Comparison of ENCODE assay signal across 11 mouse cellular contexts in the genomic region with DNA sequence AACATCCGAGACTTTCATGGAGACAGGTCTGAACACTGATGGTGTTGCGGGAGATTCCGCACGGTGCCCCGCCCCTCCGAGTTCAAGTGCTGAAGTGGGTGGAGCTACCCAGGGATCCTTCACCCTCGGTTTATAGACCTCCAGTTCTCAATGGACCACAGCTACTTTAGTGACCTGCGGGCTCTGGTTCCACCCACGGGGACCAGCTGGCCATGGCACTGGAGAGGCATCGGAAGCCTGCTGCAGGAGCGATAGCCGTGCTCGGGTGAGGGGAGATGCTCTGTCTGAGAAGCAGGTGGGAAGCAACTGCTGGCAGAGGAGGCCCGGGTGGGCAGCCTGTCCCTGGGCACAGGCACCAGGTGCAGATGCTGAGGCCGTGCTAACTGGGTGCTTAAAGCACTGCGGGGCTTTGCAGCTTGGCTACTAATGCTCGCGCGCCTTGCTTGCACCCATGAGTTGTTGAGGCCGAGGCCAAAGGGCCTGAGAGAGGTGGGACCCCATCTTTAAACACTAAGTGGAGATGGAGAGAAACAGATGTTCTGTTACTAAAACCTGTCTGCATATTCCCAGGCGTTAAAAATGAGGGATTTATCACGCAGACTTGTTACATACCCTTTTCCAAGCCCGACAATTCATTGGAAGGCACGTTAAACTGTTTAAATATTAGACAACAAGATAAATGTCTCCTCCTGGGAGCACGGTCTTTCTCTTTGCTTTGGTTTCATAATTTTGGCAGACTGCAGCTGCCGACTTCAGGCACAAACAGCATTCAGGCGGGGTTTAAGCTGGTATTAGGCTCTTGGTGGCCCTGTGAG. TPM values are rescaled to one million over a fixed set of nuclear protein-coding genes. Genes with fewer than 3 reads are reported as not detected.
DNase-seq lines count a peak whose midpoint lies in the region; ATAC-seq and TF ChIP-seq lines count a peak whose summit lies in the region.
"Had no signal": no experiment of that assay in that cellular context is flagged by ENCODE, and none has a peak within 500 bp of the region (broad histone marks: within the 10 kb centered on the region; RNA-seq: fewer than 3 reads in every experiment).

No protein-coding gene starts in this region.

- 25% methylated on average over 27 of the region's 27 CpGs for WGBS in lung, embryonic 14.5 days
- 44% methylated on average over 27 of the region's 27 CpGs for WGBS in limb, embryonic 14.5 days

- H3K4me2 ChIP-seq in lung, embryonic 14.5 days: peak overlapping the region; percentile 50
- no peak overlapping the region for H3K4me2 ChIP-seq in limb, embryonic 14.5 days (replicated peaks; ENCODE audit: low read depth, low read length, severe bottlenecking)

- peaks cover 3% of the 10 kb centered on the region; the same call in 1 of the 2 replicates for H3K4me1 ChIP-seq in lung, embryonic 14.5 days (ENCODE audit: insufficient read depth)
- peaks cover 6% of the 10 kb centered on the region; the same call in 1 of the 2 replicates for H3K4me1 ChIP-seq in limb, embryonic 14.5 days (ENCODE audit: control insufficient read depth, insufficient read depth, low read length)

- 0 out of 2 replicates have a peak overlapping the region, but pooled peaks have one; percentile 13 for H3K9ac ChIP-seq in lung, embryonic 14.5 days
- peak overlapping the region; percentile 34; the same call in 1 of the 2 replicates for H3K9ac ChIP-seq in limb, embryonic 14.5 days (ENCODE audit: low read depth, low read length, severe bottlenecking)

- DNase-seq in cerebellum, adult 8-10 months: peak; percentile 9
- DNase-seq in cerebellum, adult 9-10 months: no peak
- DNase-seq in lung, embryonic 14.5 days: peak; percentile 65
- no peak for DNase-seq in lung, postnatal 14 days
- DNase-seq in cerebellum, postnatal 14 days: peak; percentile 20 to 40
- no peak for DNase-seq in limb, embryonic 14.5 days (ENCODE audit: low spot score)
- no peak for DNase-seq in adrenal gland, postnatal 10 days
- DNase-seq: gastrocnemius, postnatal 10 days; heart, postnatal 14 days had no signal

- no peak for TF ChIP-seq CTCF in lung, embryonic 14.5 days (IDR thresholded peaks at IDR 0.05; ENCODE audit: low read depth)

- no peaks in the 10 kb centered on the region for H3K9me3 ChIP-seq in lung, embryonic 14.5 days (ENCODE audit: low read depth, low read length)
- no peaks in the 10 kb centered on the region for H3K9me3 ChIP-seq in limb, embryonic 14.5 days (ENCODE audit: control insufficient read depth, low read length)

- no peak overlapping the region for H3K4me3 ChIP-seq in lung, embryonic 14.5 days (ENCODE audit: low read depth, low read length)
- H3K4me3 ChIP-seq in limb, embryonic 14.5 days (replicated peaks; ENCODE audit: low read length): no peak overlapping the region

- 0 out of 2 replicates have a peak, but pooled peaks cover 4% of the 10 kb centered on the region for H3K27me3 ChIP-seq in lung, embryonic 14.5 days (ENCODE audit: insufficient read depth, low read length)
- H3K27me3 ChIP-seq in limb, embryonic 14.5 days (ENCODE audit: control insufficient read depth, insufficient read depth, low read length): no peaks in the 10 kb centered on the region

- H3K36me3 ChIP-seq in lung, embryonic 14.5 days (ENCODE audit: insufficient read depth): no peaks in the 10 kb centered on the region
- no peaks in the 10 kb centered on the region for H3K36me3 ChIP-seq in limb, embryonic 14.5 days (ENCODE audit: control insufficient read depth, insufficient read depth, low read length)

- TF ChIP-seq POLR2A in limb, embryonic 14.5 days (IDR thresholded peaks at IDR 0.05; ENCODE audit: borderline replicate concordance, extremely low read depth, insufficient read depth, insufficient read length): no peak

- no peak for ATAC-seq in lung, embryonic 14.5 days (ENCODE audit: insufficient read depth)
- ATAC-seq in limb, embryonic 14.5 days (ENCODE audit: low FRiP score, low read depth): no peak
- no peak for ATAC-seq in erythroid progenitor cell, adult 5-6 weeks (replicated peaks; ENCODE audit: low FRiP score, poor library complexity, severe bottlenecking)

- H3K27ac ChIP-seq in lung, embryonic 14.5 days (ENCODE audit: low read depth): peak overlapping the region; percentile 21; the same call in 1 of the 2 replicates
- no peak overlapping the region for H3K27ac ChIP-seq in limb, embryonic 14.5 days (replicated peaks; ENCODE audit: low read depth, low read length)

RNA-seq across cellular contexts. Expression of gene Gm11541, which starts 2.7 kb away (rescaled TPM):
- polyA plus RNA-seq in lung, embryonic 14.5 days (2014; fragmentation: Nextera tagmentation; extraction: Ambion mirVana): 1.5 and 2.0 TPM in 2 replicates
- polyA plus RNA-seq in limb, embryonic 14.5 days (2012; rRNA removed): 0.06 and 0.14 TPM in 2 replicates
- polyA plus RNA-seq in limb, embryonic 14.5 days (2014; fragmentation: Nextera tagmentation; extraction: Ambion mirVana): 0.19 and 0.22 TPM in 2 replicates
- not detected for total RNA-seq in adrenal gland, postnatal 10 days (2021)
- not detected in 2 replicates for total RNA-seq in erythroid progenitor cell, adult 5-6 weeks (2015; ENCODE audit: low replicate concordance)
- total RNA-seq in erythroid progenitor cell, adult 5-6 weeks (2017; ENCODE audit: low replicate concordance): not detected in 2 replicates
- total RNA-seq: gastrocnemius, postnatal 10 days; heart, postnatal 14 days; left cerebral cortex, adult 18-20 months had no signal

RNA-seq across cellular contexts. Expression of gene Xylt2, which starts 24.3 kb away (rescaled TPM):
- 25.0 and 31.5 TPM in 2 replicates for polyA plus RNA-seq in lung, embryonic 14.5 days (2014; fragmentation: Nextera tagmentation; extraction: Ambion mirVana)
- 40.0 and 52.7 TPM in 2 replicates for polyA plus RNA-seq in limb, embryonic 14.5 days (2012; rRNA removed)
- polyA plus RNA-seq in limb, embryonic 14.5 days (2014; fragmentation: Nextera tagmentation; extraction: Ambion mirVana): 27.4 and 28.6 TPM in 2 replicates
- 10 to 100 TPM; 19.8 to 26.5 TPM for total RNA-seq in adrenal gland, postnatal 10 days (2021)
- 1.1 and 2.5 TPM in 2 replicates for total RNA-seq in erythroid progenitor cell, adult 5-6 weeks (2015; ENCODE audit: low replicate concordance)
- total RNA-seq in erythroid progenitor cell, adult 5-6 weeks (2017; ENCODE audit: low replicate concordance): 0.51 and 2.9 TPM in 2 replicates

RNA-seq across cellular contexts. Expression of gene Cdc34b, which starts 40.0 kb away (rescaled TPM):
- polyA plus RNA-seq in lung, embryonic 14.5 days (2014; fragmentation: Nextera tagmentation; extraction: Ambion mirVana): 0.20 and 0.21 TPM in 2 replicates
- 0.08 and 0.26 TPM in 2 replicates for polyA plus RNA-seq in limb, embryonic 14.5 days (2012; rRNA removed)
- not detected in 2 replicates for polyA plus RNA-seq in limb, embryonic 14.5 days (2014; fragmentation: Nextera tagmentation; extraction: Ambion mirVana)
- under 1 TPM; 0.36 to 0.48 TPM for total RNA-seq in adrenal gland, postnatal 10 days (2021)
- total RNA-seq in erythroid progenitor cell, adult 5-6 weeks (2015; ENCODE audit: low replicate concordance): not detected in 2 replicates
- 0.15 TPM in 1 of 2 replicates, not detected in the other for total RNA-seq in erythroid progenitor cell, adult 5-6 weeks (2017; ENCODE audit: low replicate concordance)

RNA-seq across cellular contexts. Expression of gene Eme1, which starts 47.8 kb away (rescaled TPM):
- 30.0 and 35.4 TPM in 2 replicates for polyA plus RNA-seq in lung, embryonic 14.5 days (2014; fragmentation: Nextera tagmentation; extraction: Ambion mirVana)
- 18.9 and 19.5 TPM in 2 replicates for polyA plus RNA-seq in limb, embryonic 14.5 days (2012; rRNA removed)
- 16.5 and 19.4 TPM in 2 replicates for polyA plus RNA-seq in limb, embryonic 14.5 days (2014; fragmentation: Nextera tagmentation; extraction: Ambion mirVana)
- total RNA-seq in adrenal gland, postnatal 10 days (2021): 1 to 10 TPM; 2.0 to 3.6 TPM
- total RNA-seq in erythroid progenitor cell, adult 5-6 weeks (2015; ENCODE audit: low replicate concordance): 3.4 and 15.9 TPM in 2 replicates
- total RNA-seq in erythroid progenitor cell, adult 5-6 weeks (2017; ENCODE audit: low replicate concordance): 29.4 and 34.9 TPM in 2 replicates
- total RNA-seq: left cerebral cortex, adult 18-20 months had no signal

RNA-seq across cellular contexts. Expression of gene Mrpl27, which starts 48.0 kb away (rescaled TPM):
- 137 TPM in 2 replicates for polyA plus RNA-seq in lung, embryonic 14.5 days (2014; fragmentation: Nextera tagmentation; extraction: Ambion mirVana)
- polyA plus RNA-seq in limb, embryonic 14.5 days (2012; rRNA removed): 79.4 and 113 TPM in 2 replicates
- polyA plus RNA-seq in limb, embryonic 14.5 days (2014; fragmentation: Nextera tagmentation; extraction: Ambion mirVana): 113 and 126 TPM in 2 replicates
- total RNA-seq in adrenal gland, postnatal 10 days (2021): 10 to 100 TPM; 92.1 to 96.4 TPM
- 16.8 and 20.9 TPM in 2 replicates for total RNA-seq in erythroid progenitor cell, adult 5-6 weeks (2015; ENCODE audit: low replicate concordance)
- 24.5 and 27.2 TPM in 2 replicates for total RNA-seq in erythroid progenitor cell, adult 5-6 weeks (2017; ENCODE audit: low replicate concordance)

Comparison
In these comparisons a context has a peak if more than half of its experiments do, and no peak if none do; other contexts are left out.
1. DNase-seq: peak in cerebellum, adult 8-10 months (single experiment), lung, embryonic 14.5 days (single experiment) and cerebellum, postnatal 14 days (2 of 2); none in cerebellum, adult 9-10 months (single experiment), lung, postnatal 14 days (single experiment), limb, embryonic 14.5 days (single experiment) and adrenal gland, postnatal 10 days (single experiment).
2. RNA of gene Xylt2, which starts 24.3 kb away (total RNA-seq): 19.8 to 26.5 TPM in adrenal gland, postnatal 10 days; 0.51 to 2.9 TPM in erythroid progenitor cell, adult 5-6 weeks; every median in the first group is over 4 times any median in the second.